Mouse (Mus musculus) heart, adult 2 months (tissue): ENCODE results near the gene Zp1. TPM values are rescaled to one million over a fixed set of nuclear protein-coding genes. Genes with fewer than 3 reads are reported as not detected.

ENCODE experiments used
- DNase-seq, 2 experiments: peaks; one replicate each; pipeline ENCODE4 v3.0.0; 2021
- H3K27ac ChIP-seq: fragments of 200-600 bp; 2 replicates; pipeline ENCODE4 v1.8.1; 2022
- H3K27me3 ChIP-seq: fragments of 200-500 bp; 2 replicates; pipeline ENCODE4 v1.6.1; 2012; ENCODE audit warnings: mild to moderate bottlenecking, low read length, inconsistent platforms, mixed read lengths; ENCODE audit not compliant: control insufficient read depth, insufficient read depth
- H3K36me3 ChIP-seq: fragments of 200-500 bp; 2 replicates; pipeline ENCODE4 v1.6.1; 2012; ENCODE audit warnings: low read length, inconsistent platforms; ENCODE audit not compliant: control insufficient read depth, insufficient read depth
- H3K4me1 ChIP-seq: fragments of 200-500 bp; 2 replicates; pipeline ENCODE4 v1.6.1; 2011; ENCODE audit warnings: low read length; ENCODE audit not compliant: control insufficient read depth, insufficient read depth
- H3K4me3 ChIP-seq: fragments of 200-600 bp; 2 replicates; pipeline ENCODE4 v1.8.1; 2022
- H3K79me2 ChIP-seq: fragments of 200-500 bp; replicated peaks from 2 replicates; pipeline ENCODE4 v1.6.1; 2012; ENCODE audit warnings: mild to moderate bottlenecking, inconsistent platforms, low read length, moderate library complexity, mixed read lengths; ENCODE audit not compliant: control insufficient read depth, insufficient read depth
- H3K9ac ChIP-seq: fragments of 200-500 bp; 2 replicates; pipeline ENCODE4 v1.6.1; 2012; ENCODE audit warnings: low read depth, mild to moderate bottlenecking, control low read depth, inconsistent platforms, low read length, mixed read lengths
- CTCF ChIP-seq: fragments of 200-600 bp; IDR thresholded peaks from 2 replicates; pipeline ENCODE4 v1.8.1; 2022; ENCODE audit warnings: antibody characterized with exemption, mild to moderate bottlenecking, moderate library complexity
- EP300 ChIP-seq: fragments of 200-500 bp; IDR thresholded peaks from 2 replicates; pipeline ENCODE4 v1.6.1; 2011; ENCODE audit warnings: low read depth, low read length, control low read depth; ENCODE audit not compliant: insufficient read depth
- POLR2A ChIP-seq: fragments of 200-500 bp; IDR thresholded peaks from 2 replicates; pipeline ENCODE4 v1.6.1; 2011; ENCODE audit warnings: mild to moderate bottlenecking, low read depth, low read length, control low read depth; ENCODE audit not compliant: insufficient read depth
- WGBS: fragments of 180-500 bp; shearing (Covaris S2); methylation state at CpG from one replicate; pipeline ENCODE4 v1.1.7; 2018; 5-methylcytosine and 5-hydroxymethylcytosine counted together
- intact Hi-C: fragments of 180-260 bp; cut with DNase I; formaldehyde crosslinking; loops from one replicate; pipeline ENCODE4 v1.15.1; 2025
- polyA plus RNA-seq: library from polyadenylated mRNA; depleted of rRNA; stranded (reverse); fragments of >200 nt; gene quantifications from 2 replicates; pipeline ENCODE4 v1.2.3, GENCODE M21; 2012
- total RNA-seq, 2 experiments: library from RNA; stranded (reverse); gene quantifications; 2 replicates each; pipeline ENCODE4 v1.2.3; 2021

Zp1 gene
- total and polyA plus RNA-seq, 3 experiments: not detected

- Histone ChIP-seq H3K27ac (no peak overlapping the region; the same call in 1 of the 2 replicates), H3K27me3 (no peaks in the 10 kb centered on the region), H3K79me2 (no peaks in the 10 kb centered on the region), H3K36me3 (no peaks in the 10 kb centered on the region), H3K4me1 (peaks cover 9% of the 10 kb centered on the region), H3K4me3 (no peak overlapping the region), H3K9ac (0 out of 2 replicates have a peak overlapping the region, but pooled peaks have one; percentile 2)
- DNase-seq: peak; percentile 38 to 48
- intact Hi-C loops: no loop called here
- TF ChIP-seq POLR2A: no peak
- no peak for TF ChIP-seq EP300
- no peak for TF ChIP-seq CTCF
- WGBS: 29% methylated on average over 11 of the region's 11 CpGs
Observed at GRCm38 (mm10) chr19:10952021-10952939, 31.8 kb upstream of the Zp1 start.

- H3K4me3 ChIP-seq: peak overlapping the region; percentile 38
- peak overlapping the region; percentile 49; the same call in 1 of the 2 replicates for H3K9ac ChIP-seq
- intact Hi-C loops: loop anchor here (2.0 kb wide), 1 partner anchor 55 kb away; the partner anchor contains the start of gene Prpf19
- no peak for DNase-seq
- H3K36me3 ChIP-seq: no peaks in the 10 kb centered on the region
- H3K27ac ChIP-seq: peak overlapping the region; percentile 66
- H3K79me2 ChIP-seq: no peaks in the 10 kb centered on the region
- H3K27me3 ChIP-seq: no peaks in the 10 kb centered on the region
- TF ChIP-seq CTCF: no peak
- no peak for TF ChIP-seq EP300
- no peak for TF ChIP-seq POLR2A
- peaks cover 9% of the 10 kb centered on the region for H3K4me1 ChIP-seq
- WGBS: 29% methylated on average over 9 of the region's 9 CpGs
Observed at GRCm38 (mm10) chr19:10949558-10949957, 29.1 kb upstream of the Zp1 start.

- H3K4me1 ChIP-seq: peaks cover 9% of the 10 kb centered on the region
- under 1% methylated on average over 30 of the region's 30 CpGs for WGBS
- intact Hi-C loops: loop anchor here (2.0 kb wide), 1 partner anchor 54 kb away; the partner anchor contains the start of gene Prpf19
Observed at GRCm38 (mm10) chr19:10949112-10949511, 28.7 kb upstream of the Zp1 start, which contains the start of gene Ccdc86. Gene Ccdc86 (minus strand): TSS chr19:10949266.

GRCm38 (mm10) chr19:10948416-10948815 lies 28.0 kb upstream of the Zp1 start:
- H3K4me3 ChIP-seq: peak overlapping the region; percentile 65
- H3K27me3 ChIP-seq: no peaks in the 10 kb centered on the region
- peak overlapping the region; percentile 20 for H3K27ac ChIP-seq
- WGBS: under 1% methylated on average over 20 of the region's 20 CpGs
- H3K79me2 ChIP-seq: no peaks in the 10 kb centered on the region
- TF ChIP-seq POLR2A: no peak
- no peak for TF ChIP-seq CTCF
- TF ChIP-seq EP300: no peak
- peak overlapping the region; percentile 63 for H3K9ac ChIP-seq
- DNase-seq: peak in 1 of 2 experiments; percentile 14
- no peaks in the 10 kb centered on the region for H3K36me3 ChIP-seq
- intact Hi-C loops: loop anchor here (2.0 kb wide), 1 partner anchor 54 kb away; the partner anchor contains the start of gene Prpf19
- peaks cover 9% of the 10 kb centered on the region for H3K4me1 ChIP-seq

More at GRCm38 (mm10) chr19:10949112-10949511, 28.7 kb upstream of the Zp1 start, which contains the start of gene Ccdc86:
- H3K79me2 ChIP-seq: no peaks in the 10 kb centered on the region
- no peaks in the 10 kb centered on the region for H3K27me3 ChIP-seq
- H3K36me3 ChIP-seq: no peaks in the 10 kb centered on the region
- H3K9ac ChIP-seq: peak within 1 kb of the TSS; percentile 63
- DNase-seq: peak; percentile 95 to 96
- peak within 1 kb of the TSS; percentile 65 for H3K4me3 ChIP-seq
- peak within 1 kb of the TSS; percentile 74 for H3K27ac ChIP-seq
- TF ChIP-seq EP300: peak; percentile 66; the same call in 1 of the 2 replicates
- peak; percentile 84 for TF ChIP-seq POLR2A
- TF ChIP-seq CTCF: no peak

GRCm38 (mm10) chr19:10947219-10947618 lies 26.8 kb upstream of the Zp1 start:
- Histone ChIP-seq H3K9ac (no peak overlapping the region; the same call in 1 of the 2 replicates), H3K4me1 (peaks cover 8% of the 10 kb centered on the region), H3K4me3 (no peak overlapping the region), H3K27ac (no peak overlapping the region), H3K79me2 (no peaks in the 10 kb centered on the region), H3K36me3 (no peaks in the 10 kb centered on the region), H3K27me3 (no peaks in the 10 kb centered on the region)
- DNase-seq: no peak
- WGBS: 86% methylated on average over 5 of the region's 5 CpGs
- intact Hi-C loops: no loop called here
- TF ChIP-seq CTCF (no peak), POLR2A (no peak), EP300 (no peak)
